Mouse (Mus musculus) CD4-positive, CD25-positive, alpha-beta regulatory T cell, adult 4 months (primary cell): ENCODE data around the gene Gtpbp1. TPM values are rescaled to one million over a fixed set of nuclear protein-coding genes. Genes with fewer than 3 reads are reported as not detected.

Experiments
- ATAC-seq: one replicate; pipeline ENCODE4 v1.8.0; 2017
- polyA plus RNA-seq, 2 experiments: library from polyadenylated mRNA; unstranded; fragments of 100-300 nt; shearing (Covaris generic); gene quantifications; one replicate each; pipeline ENCODE4 v1.2.1; 2017

The Gtpbp1 gene
- polyA plus RNA-seq, 2 experiments from 2014 or later, result 21.0 to 21.6 TPM

GRCm38 (mm10) chr15:79727840-79728239 lies 37.2 kb downstream of the Gtpbp1 start:
- ATAC-seq, result no peak

DNA sequence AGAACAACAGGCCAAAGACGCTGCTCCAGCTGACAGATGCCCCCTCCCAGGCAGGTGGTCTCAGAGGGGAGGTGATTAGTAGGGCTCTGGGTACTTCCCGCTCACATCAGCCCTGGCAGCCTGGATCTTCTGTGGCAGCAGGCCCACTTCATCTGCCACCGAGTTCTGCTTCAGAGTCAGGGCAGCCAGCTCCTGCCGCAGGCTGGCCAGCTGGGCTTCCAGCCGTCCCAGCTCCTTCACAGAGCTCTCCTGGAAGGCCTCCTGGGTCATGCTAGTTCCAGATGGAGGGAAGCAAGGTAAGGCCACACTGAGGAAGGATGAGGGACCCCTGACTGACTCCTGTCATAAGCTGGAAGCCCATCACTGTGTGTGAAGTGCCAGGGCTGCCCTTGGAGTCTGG lies 37.7 kb downstream of the Gtpbp1 start:
- ATAC-seq, result no peak

GRCm38 (mm10) chr15:79728731-79729388 lies 38.2 kb downstream of the Gtpbp1 start:
- ATAC-seq, result peak; percentile 90

- ATAC-seq, result no peak
These were observed 40.9 kb downstream of the Gtpbp1 start for GRCm38 (mm10) chr15:79731554-79731953.

GRCm38 (mm10) chr15:79733192-79733591 lies 42.5 kb downstream of the Gtpbp1 start:
- ATAC-seq, result no peak

DNA sequence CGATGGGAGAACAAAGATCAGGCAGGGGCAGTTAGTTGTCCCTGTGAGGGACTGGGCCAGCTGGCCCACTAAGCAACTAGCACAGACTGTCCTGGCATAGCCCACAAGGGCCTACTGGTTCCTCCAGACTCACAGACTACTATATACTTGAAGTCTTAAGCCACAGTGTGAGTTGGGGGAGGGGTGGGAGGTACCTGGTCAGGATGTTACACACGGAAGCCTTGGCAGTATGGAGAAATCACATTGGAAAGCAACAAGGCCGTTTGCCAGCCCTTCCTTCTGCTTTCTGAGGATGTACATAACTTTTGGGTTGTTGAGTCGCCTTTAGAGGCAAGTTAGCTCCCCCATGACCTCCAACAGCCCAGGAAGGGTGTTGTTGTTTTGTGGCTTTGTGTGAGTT lies 43.0 kb downstream of the Gtpbp1 start:
- no peak for ATAC-seq

DNA sequence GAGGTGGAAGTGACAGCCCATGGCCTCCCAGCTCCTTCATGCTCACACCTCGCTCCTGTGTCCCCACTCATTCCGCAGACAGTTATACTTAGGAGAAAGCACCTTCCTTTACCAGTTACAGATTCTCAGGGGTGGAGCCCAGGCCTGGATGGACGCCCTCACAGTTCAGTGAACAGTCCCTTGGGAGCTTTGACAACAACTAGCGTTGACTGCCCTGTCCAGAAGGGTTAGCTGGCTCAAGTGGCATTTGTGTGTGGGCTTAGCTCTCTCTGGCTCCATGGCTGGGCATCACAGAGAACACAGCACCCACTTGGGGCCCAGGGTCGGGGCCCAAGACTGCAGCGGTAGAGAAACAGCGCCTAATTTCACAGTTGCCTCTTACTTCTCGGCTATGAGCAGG lies 43.7 kb downstream of the Gtpbp1 start:
- ATAC-seq, result no peak

- ATAC-seq, result no peak
These were observed 50.1 kb downstream of the Gtpbp1 start for GRCm38 (mm10) chr15:79740739-79741138.

GRCm38 (mm10) chr15:79741173-79741858 lies 50.7 kb downstream of the Gtpbp1 start:
- peak; percentile 56 for ATAC-seq

GRCm38 (mm10) chr15:79741921-79742705 lies 51.5 kb downstream of the Gtpbp1 start, which contains the start of gene Sun2:
Gene Sun2, minus strand, starts transcription at chr15:79742536.
- ATAC-seq, result peak; percentile 61

DNA sequence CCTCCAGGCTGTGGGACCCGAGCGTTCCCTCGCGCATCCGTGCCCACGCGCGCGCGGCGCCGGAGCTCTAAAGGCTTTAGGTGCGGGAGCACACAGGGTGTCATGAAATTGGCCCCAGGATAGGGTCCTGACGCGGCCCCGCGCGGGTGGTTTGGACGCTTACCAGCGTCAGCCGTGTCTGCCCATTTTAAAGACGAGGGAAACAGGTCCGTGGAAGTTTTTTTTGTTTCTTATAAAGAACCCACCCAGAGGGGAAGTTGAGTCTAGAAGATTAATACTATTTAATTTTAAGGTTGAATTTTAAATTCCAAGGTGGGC lies 52.0 kb downstream of the Gtpbp1 start:
- no peak for ATAC-seq

DNA sequence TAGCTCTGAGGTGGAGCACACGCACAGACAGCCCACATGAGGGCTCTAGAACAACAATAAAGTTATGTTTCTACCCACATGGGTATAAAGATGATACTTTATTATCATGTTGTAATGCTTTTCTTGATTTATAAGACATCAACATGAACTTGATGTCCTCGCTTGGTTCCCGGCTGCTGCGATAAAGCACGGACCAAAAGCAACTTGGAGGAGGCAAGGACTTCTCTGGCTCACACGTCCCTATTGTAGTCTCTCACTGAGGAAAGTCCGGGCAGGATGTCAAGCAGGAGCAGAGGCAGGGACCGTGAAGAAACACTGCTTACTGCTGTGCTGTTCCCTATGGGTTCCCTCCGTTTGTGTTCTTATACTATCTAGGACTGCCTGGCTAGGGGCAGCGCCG lies 53.4 kb downstream of the Gtpbp1 start:
- no peak for ATAC-seq

DNA sequence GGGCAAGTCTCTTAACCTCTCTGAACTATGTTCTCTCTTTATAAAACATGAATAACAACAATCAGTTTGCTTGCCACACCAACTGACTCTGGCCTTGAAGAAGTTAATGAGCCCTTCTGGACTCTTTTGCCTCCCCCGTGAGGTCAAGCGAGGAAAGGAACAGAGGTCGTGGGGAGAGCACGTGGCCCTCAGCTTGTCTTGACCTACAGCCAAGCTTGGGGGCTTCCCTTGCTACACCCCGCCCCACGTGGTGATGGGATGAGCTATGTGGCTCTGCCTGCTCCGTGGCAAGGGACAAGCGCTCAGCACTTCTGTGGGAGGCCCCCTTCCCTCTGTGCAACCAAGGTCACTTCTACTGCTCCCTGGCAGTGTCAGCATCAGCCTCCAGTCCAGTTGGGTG lies 54.1 kb downstream of the Gtpbp1 start:
- ATAC-seq, result no peak

- no peak for ATAC-seq
These were observed 54.7 kb downstream of the Gtpbp1 start for GRCm38 (mm10) chr15:79745312-79745711.

GRCm38 (mm10) chr15:79745883-79746282 lies 55.2 kb downstream of the Gtpbp1 start:
- ATAC-seq, result no peak

DNA sequence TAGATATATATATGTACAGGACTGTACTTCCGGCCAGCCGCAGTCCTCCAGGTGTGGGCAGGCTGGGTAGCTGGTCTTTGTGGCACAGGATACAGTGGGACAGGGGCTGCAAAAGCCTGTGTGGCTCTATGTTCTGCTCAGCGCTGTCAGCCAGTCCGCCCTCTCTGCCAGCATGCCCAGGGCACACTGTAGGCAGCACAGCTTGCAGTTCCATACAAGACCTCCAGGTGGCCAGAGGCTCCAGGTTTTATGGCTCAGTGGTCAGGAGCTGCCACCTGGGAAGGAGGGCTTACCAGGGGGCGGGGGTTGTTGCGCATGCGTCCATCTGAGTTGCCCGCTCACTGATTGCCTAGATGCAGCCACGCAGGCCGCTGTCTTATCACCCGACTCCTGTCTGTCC lies 57.4 kb downstream of the Gtpbp1 start:
- no peak for ATAC-seq

GRCm38 (mm10) chr15:79749162-79749561 lies 58.5 kb downstream of the Gtpbp1 start:
- no peak for ATAC-seq

DNA sequence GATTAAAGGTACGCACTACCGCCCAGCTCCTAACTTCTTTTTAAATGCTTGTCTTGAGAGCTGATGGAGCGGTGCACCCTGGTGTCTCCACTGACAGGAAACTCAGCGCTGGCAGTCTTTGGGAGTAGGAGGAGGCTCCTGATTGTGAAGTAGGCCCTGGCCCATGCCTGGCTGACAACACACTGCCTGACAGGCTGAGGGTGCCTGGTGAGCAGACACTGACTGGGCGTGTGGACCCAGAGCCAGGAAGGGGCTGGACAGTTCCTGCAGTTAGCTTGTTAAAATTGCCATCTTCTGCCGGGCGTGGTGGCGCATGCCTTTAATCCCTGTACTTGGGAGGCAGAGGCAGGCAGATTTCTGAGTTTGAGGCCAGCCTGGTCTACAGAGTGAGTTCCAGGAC lies 59.6 kb downstream of the Gtpbp1 start:
- ATAC-seq, result no peak

GRCm38 (mm10) chr15:79751772-79752171 lies 61.1 kb downstream of the Gtpbp1 start:
- no peak for ATAC-seq

DNA sequence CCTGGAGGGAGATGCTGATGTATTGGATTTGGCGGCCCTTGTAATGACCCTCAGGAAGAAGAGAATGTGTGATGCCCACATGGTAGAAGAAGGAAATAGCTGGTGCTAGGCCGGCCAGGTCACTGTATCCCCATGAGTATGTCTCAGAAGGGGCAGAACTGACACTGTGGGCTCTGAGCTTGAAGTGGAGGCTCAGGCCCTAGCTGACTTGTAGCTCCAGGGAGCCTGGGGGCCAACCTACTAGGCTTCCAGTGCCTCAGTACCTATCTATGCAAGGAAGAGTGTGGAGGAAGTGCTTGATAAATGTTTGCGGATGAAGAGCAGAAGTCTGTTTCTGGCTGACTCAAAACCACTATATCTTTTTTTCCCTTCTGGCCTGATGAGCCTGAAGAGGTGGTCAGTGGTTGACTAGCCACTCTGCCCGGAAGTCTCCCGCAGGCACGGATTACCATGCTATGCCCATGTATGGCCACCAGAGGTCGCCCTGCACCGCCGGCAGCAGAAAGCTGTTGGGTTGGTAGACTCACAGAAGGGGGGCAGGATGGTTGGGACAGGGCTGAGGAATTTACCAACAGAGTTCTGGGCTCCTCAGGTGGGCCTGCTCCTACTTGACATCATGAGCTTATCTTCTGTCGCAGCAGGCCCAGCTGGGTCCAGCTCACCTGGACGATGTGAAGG lies 62.2 kb downstream of the Gtpbp1 start:
- peak; percentile 71 for ATAC-seq

DNA sequence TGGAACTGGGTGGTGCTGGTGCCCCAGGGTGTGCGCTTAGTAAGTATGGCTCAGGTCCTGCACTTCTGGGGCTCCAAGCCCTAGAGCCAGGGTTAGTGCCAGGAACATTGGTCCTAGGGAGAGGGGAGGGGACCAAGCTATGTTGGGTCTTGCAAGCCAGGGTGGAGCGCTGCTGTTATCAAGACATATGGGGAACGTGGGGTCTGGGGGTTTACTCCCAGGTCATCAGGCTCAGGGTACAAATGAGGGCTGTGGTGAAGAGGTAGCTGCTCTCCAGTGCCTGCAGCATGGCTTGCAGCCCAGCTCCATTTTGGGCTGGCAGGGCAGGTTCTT lies 62.7 kb downstream of the Gtpbp1 start:
- ATAC-seq, result no peak

DNA sequence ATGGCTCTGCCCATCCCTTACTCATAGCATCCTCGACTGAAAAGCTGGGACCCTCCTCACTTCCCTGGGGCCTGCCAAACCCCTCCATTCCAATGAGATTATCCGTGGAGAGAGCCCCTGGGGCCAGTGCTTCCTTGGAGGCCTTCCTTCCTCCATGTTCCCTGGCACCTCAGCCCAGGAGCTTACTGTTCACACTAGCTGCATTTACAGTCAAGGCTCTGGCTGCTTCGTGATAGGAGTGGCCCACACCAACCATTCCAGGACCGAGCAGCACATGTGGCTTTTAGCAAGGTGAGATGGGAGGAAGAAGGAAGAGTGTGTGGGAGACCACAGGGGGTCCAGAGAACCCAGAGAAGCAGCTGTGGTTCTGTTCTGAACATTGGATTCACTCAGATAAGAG lies 63.2 kb downstream of the Gtpbp1 start:
- ATAC-seq, result no peak

DNA sequence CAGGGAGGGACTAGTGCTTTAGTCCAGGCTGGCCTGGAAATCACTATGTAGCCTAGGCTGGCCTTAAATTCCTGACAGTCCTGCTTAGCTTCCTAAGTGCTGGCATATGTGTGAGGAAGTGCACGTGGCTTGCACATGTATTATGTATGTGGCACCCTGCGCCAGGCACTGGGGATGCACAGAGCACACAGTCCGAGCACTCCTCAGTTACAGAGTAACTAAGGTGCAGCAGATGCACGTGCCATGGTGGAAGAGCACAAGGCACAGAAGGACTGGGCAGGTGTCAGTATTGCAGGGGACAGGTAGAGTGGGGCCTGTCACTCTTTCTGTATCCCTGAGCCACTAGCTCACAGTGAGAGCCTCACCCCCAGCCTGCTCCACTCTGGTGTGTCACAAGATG lies 64.5 kb downstream of the Gtpbp1 start:
- ATAC-seq, result no peak
